Mouse (Mus musculus) MEL (cell line): Measurements from ENCODE around the gene Oasl2. TPM values are rescaled to one million over a fixed set of nuclear protein-coding genes. Genes with fewer than 3 reads are reported as not detected.

ENCODE experiments used
- DNase-seq: peaks from one replicate; pipeline ENCODE4 v3.0.0; 2011; ENCODE audit warnings: low read depth, low spot score
- H3K27ac ChIP-seq: 2 replicates; pipeline ENCODE4 v1.5.1; 2012; ENCODE audit warnings: low read depth, mild to moderate bottlenecking, control low read depth, low read length, moderate library complexity; ENCODE audit not compliant: control insufficient read depth
- H3K27me3 ChIP-seq, 2 experiments: fragments of 150-350 bp in 1 of 2; sonication (generic) in 1 of 2; 2 replicates each; pipeline ENCODE4 v1.6.1; 2012; ENCODE audit warnings: low read length in 2 of 2, mild to moderate bottlenecking in 2 of 2, improper control_type of control experiment in 1 of 2, moderate library complexity in 1 of 2; ENCODE audit not compliant: insufficient read depth in 2 of 2, control insufficient read depth in 1 of 2
- H3K36me3 ChIP-seq, 2 experiments: 2 replicates each; pipeline ENCODE4 v1.6.1; 2012 to 2014; ENCODE audit warnings: low read length in 2 of 2, improper control_type of control experiment in 1 of 2, inconsistent platforms in 1 of 2, mild to moderate bottlenecking in 1 of 2; ENCODE audit not compliant: insufficient read depth in 2 of 2, control insufficient read depth in 1 of 2
- H3K4me1 ChIP-seq, 2 experiments: fragments of 150-350 bp in 1 of 2; sonication (generic) in 1 of 2; 2 replicates each; pipeline ENCODE4 v1.6.1; 2012; ENCODE audit warnings: low read length in 2 of 2, improper control_type of control experiment in 1 of 2, mild to moderate bottlenecking in 1 of 2; ENCODE audit not compliant: insufficient read depth in 2 of 2, control insufficient read depth in 1 of 2
- H3K4me3 ChIP-seq, 2 experiments: fragments of 150-350 bp in 1 of 2; sonication (generic) in 1 of 2; 2 replicates each; pipeline ENCODE4 v1.5.1; 2012; ENCODE audit warnings: low read depth in 2 of 2, low read length in 2 of 2, mild to moderate bottlenecking in 2 of 2, moderate library complexity in 2 of 2, control low read depth in 1 of 2, improper control_type of control experiment in 1 of 2; ENCODE audit not compliant: control insufficient read depth in 1 of 2, insufficient read depth in 1 of 2
- H3K79me2 ChIP-seq: 2 replicates; pipeline ENCODE4 v1.6.1; 2012; ENCODE audit warnings: mild to moderate bottlenecking, low read length, moderate library complexity; ENCODE audit not compliant: control insufficient read depth, poor library complexity, insufficient read depth
- H3K9ac ChIP-seq: 2 replicates; pipeline ENCODE4 v1.6.1; 2012; ENCODE audit warnings: low read depth, mild to moderate bottlenecking, control low read depth, low read length, moderate library complexity; ENCODE audit not compliant: control insufficient read depth, poor library complexity, severe bottlenecking
- H3K9me3 ChIP-seq: fragments of 150-350 bp; sonication (generic); replicated peaks from 2 replicates; pipeline ENCODE4 v1.6.1; 2012; ENCODE audit warnings: mild to moderate bottlenecking, low read length, improper control_type of control experiment, moderate library complexity; ENCODE audit not compliant: insufficient read depth
- CHD1 ChIP-seq: IDR thresholded peaks from 2 replicates; pipeline ENCODE4 v1.6.1; 2012; ENCODE audit warnings: low read depth, mild to moderate bottlenecking, inconsistent platforms, low read length, improper control_type of control experiment
- E2F4 ChIP-seq: IDR thresholded peaks from 2 replicates; pipeline ENCODE4 v1.6.1; 2011; ENCODE audit warnings: low read depth, low read length, improper control_type of control experiment, borderline replicate concordance
- GABPA ChIP-seq: IDR thresholded peaks from 2 replicates; pipeline ENCODE4 v1.6.1; 2012; ENCODE audit warnings: low read depth, mild to moderate bottlenecking, inconsistent platforms, low read length, improper control_type of control experiment, moderate library complexity
- KAT2A ChIP-seq: conservative IDR thresholded peaks from 2 replicates; pipeline ENCODE4 v1.6.1; 2012; ENCODE audit warnings: low read depth, low read length, improper control_type of control experiment, inconsistent platforms
- MYC ChIP-seq: IDR thresholded peaks from 2 replicates; pipeline ENCODE4 v1.6.1; 2011; ENCODE audit warnings: low read depth, mild to moderate bottlenecking, low read length, improper control_type of control experiment, moderate library complexity
- POLR2AphosphoS2 ChIP-seq: IDR thresholded peaks from 2 replicates; pipeline ENCODE4 v1.6.1; 2011; ENCODE audit warnings: low read length, improper control_type of control experiment
- ZKSCAN1 ChIP-seq: IDR thresholded peaks from 2 replicates; pipeline ENCODE4 v1.6.1; 2012; ENCODE audit warnings: low read depth, mild to moderate bottlenecking, inconsistent platforms, low read length, improper control_type of control experiment, moderate library complexity
- polyA plus RNA-seq, 2 experiments: library from polyadenylated mRNA; stranded (reverse) in 1 of 2; unstranded in 1 of 2; fragments of >175 nt in 1 of 2; fragments of >200 nt in 1 of 2; gene quantifications; 2 replicates each; pipeline versions ENCODE4 v1.2.1 to v1.2.4; 2012; ENCODE audit warnings: low replicate concordance in 2 of 2, low read depth in 1 of 2; ENCODE audit not compliant: insufficient read length in 2 of 2, insufficient read depth in 1 of 2, missing spikeins in 1 of 2
- total RNA-seq: library from RNA; depleted of rRNA; stranded (reverse); fragments of 300-350 nt; gene quantifications from 2 replicates; pipeline ENCODE4 v1.2.3, GENCODE M21; 2012; rRNA removed

Gene Oasl2
- total and polyA plus RNA-seq, 3 experiments, result 0.27 to 0.63 TPM; not detected in 1

- Histone ChIP-seq H3K27me3 (no peaks in the 10 kb centered on the region), H3K36me3 (no peaks in the 10 kb centered on the region), H3K9ac (no peak overlapping the region), H3K9me3 (no peaks in the 10 kb centered on the region), H3K79me2 (no peaks in the 10 kb centered on the region), H3K4me3 (no peak overlapping the region), H3K27ac (no peak overlapping the region), H3K4me1 (no peaks in the 10 kb centered on the region)
- no peak for TF ChIP-seq POLR2AphosphoS2
- TF ChIP-seq GABPA, result no peak
- TF ChIP-seq CHD1, result no peak
- no peak for TF ChIP-seq KAT2A
- no peak for TF ChIP-seq E2F4
- no peak for DNase-seq
Observed at GRCm38 (mm10) chr5:114953326-114953725, 56.6 kb downstream of the Oasl2 start.

- Histone ChIP-seq H3K36me3 (no peaks in the 10 kb centered on the region), H3K9ac (no peak overlapping the region), H3K27ac (no peak overlapping the region), H3K79me2 (no peaks in the 10 kb centered on the region), H3K4me3 (no peak overlapping the region), H3K4me1 (no peaks in the 10 kb centered on the region), H3K27me3 (no peaks in the 10 kb centered on the region), H3K9me3 (no peaks in the 10 kb centered on the region)
- no peak for DNase-seq
- TF ChIP-seq ZKSCAN1 (no peak), MYC (no peak)
Observed at GRCm38 (mm10) chr5:114958069-114958468, 61.3 kb downstream of the Oasl2 start.

Other genes with a start within 250 kb of the Oasl2 start
- not detected in 2 replicates for gene Trpv4, start 238.5 kb upstream of the Oasl2 start, total RNA-seq
- under 1 TPM in 1 of 2 experiments, not detected in 1; 0.29 TPM for gene Trpv4, start 238.5 kb upstream of the Oasl2 start, polyA plus RNA-seq
- gene Gltp, start 206.0 kb upstream of the Oasl2 start, total RNA-seq, result 18.3 and 18.8 TPM in 2 replicates
- gene Gltp, start 206.0 kb upstream of the Oasl2 start, polyA plus RNA-seq, result 100 to 1,000 TPM in 1 of 2 experiments, 10 to 100 TPM in 1; 67.2 to 211 TPM
- 10.4 and 13.6 TPM in 2 replicates for gene Tchp, start 189.2 kb upstream of the Oasl2 start, total RNA-seq
- 10 to 100 TPM in 1 of 2 experiments, not detected in 1; 21.1 TPM for gene Tchp, start 189.2 kb upstream of the Oasl2 start, polyA plus RNA-seq
- gene Ankrd13a, start 122.3 kb upstream of the Oasl2 start, total RNA-seq, result 140 and 180 TPM in 2 replicates
- gene Ankrd13a, start 122.3 kb upstream of the Oasl2 start, polyA plus RNA-seq, result 100 to 1,000 TPM; 110 to 184 TPM
- gene Git2, start 121.4 kb upstream of the Oasl2 start, total RNA-seq, result 24.0 and 29.1 TPM in 2 replicates
- gene Git2, start 121.4 kb upstream of the Oasl2 start, polyA plus RNA-seq, result 10 to 100 TPM; 64.9 to 71.7 TPM
- 47.7 and 56.0 TPM in 2 replicates for gene 1500011B03Rik, start 73.5 kb upstream of the Oasl2 start, total RNA-seq
- gene 1500011B03Rik, start 73.5 kb upstream of the Oasl2 start, polyA plus RNA-seq, result 10 to 100 TPM in 1 of 2 experiments, not detected in 1; 75.2 TPM
- not detected in 2 replicates for gene 4930519G04Rik, start 43.3 kb upstream of the Oasl2 start, total RNA-seq
- not detected for gene 4930519G04Rik, start 43.3 kb upstream of the Oasl2 start, polyA plus RNA-seq
- gene Gm9936, start 38.3 kb upstream of the Oasl2 start, total RNA-seq, result not detected in 2 replicates
- not detected for gene Gm9936, start 38.3 kb upstream of the Oasl2 start, polyA plus RNA-seq
- 8.2 and 11.5 TPM in 2 replicates for gene Oasl1, start 26.3 kb downstream of the Oasl2 start, total RNA-seq
- gene Oasl1, start 26.3 kb downstream of the Oasl2 start, polyA plus RNA-seq, result 10 to 100 TPM in 1 of 2 experiments, not detected in 1; 33.3 TPM
- 14.4 and 16.2 TPM in 2 replicates for gene 2210016L21Rik, start 45.2 kb downstream of the Oasl2 start, total RNA-seq
- gene 2210016L21Rik, start 45.2 kb downstream of the Oasl2 start, polyA plus RNA-seq, result 10 to 100 TPM in 1 of 2 experiments, not detected in 1; 46.1 TPM
- gene Hnf1a, start 74.2 kb downstream of the Oasl2 start, total RNA-seq, result 0.08 TPM in 1 of 2 replicates, not detected in the other
- gene Hnf1a, start 74.2 kb downstream of the Oasl2 start, polyA plus RNA-seq, result under 1 TPM in 1 of 2 experiments, not detected in 1; 0.28 TPM
- 25.8 and 29.5 TPM in 2 replicates for gene Sppl3, start 114.2 kb downstream of the Oasl2 start, total RNA-seq
- gene Sppl3, start 114.2 kb downstream of the Oasl2 start, polyA plus RNA-seq, result 10 to 100 TPM in 1 of 2 experiments, not detected in 1; 50.9 TPM
- 3.5 and 4.6 TPM in 2 replicates for gene Gm10401, start 201.4 kb downstream of the Oasl2 start, total RNA-seq
- gene Gm10401, start 201.4 kb downstream of the Oasl2 start, polyA plus RNA-seq, result under 1 TPM in 1 of 2 experiments, not detected in 1; 0.56 TPM
- 31.9 and 35.0 TPM in 2 replicates for gene Acads, start 222.4 kb downstream of the Oasl2 start, total RNA-seq
- gene Acads, start 222.4 kb downstream of the Oasl2 start, polyA plus RNA-seq, result 10 to 100 TPM in 1 of 2 experiments, not detected in 1; 56.5 TPM
- 15.8 and 18.6 TPM in 2 replicates for gene Unc119b, start 238.0 kb downstream of the Oasl2 start, total RNA-seq
- gene Unc119b, start 238.0 kb downstream of the Oasl2 start, polyA plus RNA-seq, result 10 to 100 TPM in 1 of 2 experiments, not detected in 1; 25.7 TPM